Mouse (Mus musculus) left cerebral cortex, postnatal 36 days (tissue): ENCODE results near the gene Hacd2. TPM values are rescaled to one million over a fixed set of nuclear protein-coding genes. Genes with fewer than 3 reads are reported as not detected.

ENCODE experiments used
- DNase-seq, 2 experiments: peaks; one replicate each; pipeline ENCODE4 v3.0.0; 2021 to 2022; ENCODE audit warnings: low spot score in 2 of 2, mixed read lengths in 1 of 2
- intact Hi-C: fragments of 180-260 bp; cut with DNase I; formaldehyde crosslinking; loops from one replicate; pipeline ENCODE4 v1.15.1; 2025
- total RNA-seq, 2 experiments: library from RNA; stranded (reverse); gene quantifications; 2 replicates each; pipeline ENCODE4 v1.2.3; 2021

Gene Hacd2
- total RNA-seq, 2 experiments from 2014 or later = 25.4 to 32.5 TPM

DNA sequence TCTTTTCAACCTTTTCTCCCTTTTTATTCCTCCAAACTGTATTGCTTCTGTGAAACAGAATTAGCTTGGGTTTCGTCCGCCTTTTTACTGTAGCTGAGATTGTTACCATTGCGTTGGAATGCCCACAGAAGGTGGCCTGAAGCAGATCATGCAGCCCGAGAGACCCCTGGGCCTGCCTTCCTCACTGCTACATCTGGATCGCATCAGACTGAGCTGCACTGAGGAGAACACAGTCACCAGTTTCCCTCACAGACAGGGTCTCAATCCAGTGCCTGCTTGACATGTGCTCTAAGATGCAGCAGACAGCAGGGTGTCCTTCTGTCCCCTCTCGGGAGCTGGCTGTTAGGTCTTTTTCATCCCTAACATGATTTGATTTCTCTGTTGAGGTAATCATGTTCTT, 85.8 kb downstream of the Hacd2 start:
- intact Hi-C loops = loop anchor here (5.0 kb wide), 1 partner anchor 46 kb away; no protein-coding TSS in a partner anchor
- no peak for DNase-seq

DNA sequence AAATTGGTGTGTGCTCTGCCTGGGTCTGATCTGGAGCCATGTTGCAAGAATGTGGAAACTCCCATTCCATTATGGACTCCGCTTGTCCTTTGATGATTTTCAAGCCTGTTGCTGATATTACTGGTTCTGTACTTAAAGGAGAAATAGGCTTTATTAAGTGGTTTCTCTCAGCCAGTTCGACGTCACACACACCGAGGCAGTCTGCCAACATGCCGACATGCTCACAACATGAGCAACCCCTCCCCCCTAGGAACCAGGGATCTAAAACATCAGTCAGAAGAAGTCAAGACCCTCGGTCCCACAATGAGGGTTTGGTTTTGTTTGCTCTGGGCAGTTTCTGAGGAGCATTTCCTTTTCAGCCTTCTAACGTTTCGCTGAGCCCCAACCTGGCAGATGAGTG, 86.9 kb downstream of the Hacd2 start:
- DNase-seq = no peak
- intact Hi-C loops = loop anchor here (5.0 kb wide), 1 partner anchor 47 kb away; no protein-coding TSS in a partner anchor

DNA sequence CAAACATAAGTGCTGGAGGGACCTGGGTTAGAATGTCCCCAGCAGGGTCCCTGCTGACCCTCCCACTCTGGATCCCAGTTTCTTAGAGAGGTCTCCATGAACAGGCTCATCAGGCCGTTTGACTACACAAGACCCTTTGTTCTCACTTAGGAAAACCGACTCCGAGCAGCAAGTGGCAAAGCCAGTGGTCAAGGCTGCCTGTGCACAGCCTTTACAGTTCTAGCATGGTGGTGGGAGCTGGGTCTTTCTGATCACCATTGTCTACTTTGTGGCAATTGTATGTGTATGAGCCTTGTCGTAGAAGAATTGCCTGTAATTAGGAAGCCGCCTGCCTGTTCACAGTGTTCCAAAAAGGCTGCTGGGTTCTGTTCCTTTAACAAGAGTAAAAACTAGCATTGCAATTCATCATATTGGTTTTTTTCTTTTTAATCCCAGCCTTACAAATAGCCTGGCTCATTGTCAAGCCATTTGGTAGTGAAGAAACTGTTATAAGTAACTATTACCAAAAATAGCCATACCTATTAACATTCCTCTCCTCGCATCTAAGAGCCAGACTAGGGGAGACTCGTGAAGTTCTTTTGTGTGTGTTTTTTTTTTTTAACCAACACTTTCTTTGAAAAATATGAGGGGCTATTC, 87.5 kb downstream of the Hacd2 start:
- intact Hi-C loops = loop anchor here (1.0 to 5.0 kb wide), 3 partner anchors 47 to 162 kb away; no protein-coding TSS in a partner anchor
- DNase-seq = no peak

DNA sequence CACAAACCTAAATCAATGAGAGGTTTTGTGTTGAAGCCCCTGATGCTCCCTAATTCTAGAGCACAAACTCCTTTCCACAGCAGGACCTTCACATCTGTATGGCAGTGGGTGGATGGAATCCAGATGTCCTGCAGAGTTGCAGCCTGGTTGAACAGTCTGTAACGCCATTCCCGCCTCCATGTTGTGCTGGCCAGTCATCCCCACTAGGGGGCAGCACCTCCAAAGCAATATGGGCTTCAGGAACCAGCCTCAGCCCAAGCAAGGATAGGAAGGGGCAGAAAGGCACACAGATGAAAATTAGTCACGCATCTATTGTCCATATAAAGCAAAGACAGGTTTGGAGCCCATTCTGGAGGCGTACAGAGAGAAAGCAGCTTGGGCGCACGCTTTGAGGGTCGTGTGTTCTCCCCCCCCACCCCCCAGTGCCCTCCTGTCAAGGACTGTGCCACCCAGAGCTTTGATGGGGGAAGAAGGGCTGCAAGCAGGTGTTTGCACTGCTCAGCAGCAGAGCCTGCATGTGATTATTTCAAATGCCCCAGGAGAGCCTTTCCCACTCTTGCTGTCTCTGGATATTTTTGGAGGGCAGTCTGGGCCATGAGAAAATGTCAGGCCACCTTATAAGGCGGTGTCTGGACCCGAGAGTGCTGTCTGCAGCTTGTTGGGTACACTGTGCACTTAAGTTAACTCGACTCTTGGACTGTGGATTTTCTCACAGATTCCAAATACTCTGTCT, 88.3 kb downstream of the Hacd2 start:
- intact Hi-C loops = loop anchor here (1.0 to 2.0 kb wide), 2 partner anchors 46 to 161 kb away; no protein-coding TSS in a partner anchor
- DNase-seq = peak; percentile 80 to 83

DNA sequence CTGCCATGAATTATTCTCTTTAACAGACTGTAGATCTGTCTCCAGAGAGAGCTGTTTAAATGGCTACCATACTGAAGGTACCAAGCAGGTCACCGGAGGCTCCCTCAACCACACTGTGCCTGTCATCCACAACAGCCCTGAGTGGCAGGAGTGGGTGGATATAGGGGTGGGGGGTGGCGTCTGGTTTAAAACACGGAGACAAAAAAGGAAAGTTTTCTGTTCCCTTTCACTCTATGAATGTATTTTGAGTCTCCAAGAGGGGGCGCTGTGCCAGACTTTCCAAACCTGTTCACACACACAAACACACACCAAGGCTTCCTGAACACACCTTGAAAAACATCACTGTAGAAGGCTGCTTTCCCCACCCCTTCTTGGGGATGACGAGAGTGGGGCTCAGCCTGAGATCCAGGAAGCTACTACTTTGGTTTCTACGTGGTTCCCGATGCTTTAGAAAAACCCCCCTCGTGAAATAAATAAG, 89.0 kb downstream of the Hacd2 start:
- intact Hi-C loops = loop anchor here (2.0 kb wide), 1 partner anchor 46 kb away; no protein-coding TSS in a partner anchor
- peak; percentile 27 to 35 for DNase-seq

DNA sequence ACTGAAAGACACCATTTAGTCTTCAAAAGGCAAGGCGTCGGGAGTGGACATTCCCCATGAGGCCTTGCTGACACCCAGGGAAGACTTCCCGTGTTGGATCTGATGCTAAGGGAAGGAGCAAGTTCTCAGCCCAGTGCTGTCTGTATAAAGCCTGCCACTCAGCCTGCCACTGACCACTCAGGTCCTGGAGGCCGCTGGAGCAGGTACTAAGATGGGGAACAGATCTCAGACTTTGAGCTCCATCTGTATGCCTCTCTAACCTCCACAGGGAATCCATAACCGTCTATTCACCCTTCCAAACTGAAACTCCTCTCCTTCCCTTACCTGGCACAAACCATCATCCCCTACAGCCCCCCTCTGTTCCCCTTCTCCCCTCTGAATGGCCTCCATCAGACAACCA, 91.3 kb downstream of the Hacd2 start:
- intact Hi-C loops = no loop called here
- DNase-seq = no peak

DNA sequence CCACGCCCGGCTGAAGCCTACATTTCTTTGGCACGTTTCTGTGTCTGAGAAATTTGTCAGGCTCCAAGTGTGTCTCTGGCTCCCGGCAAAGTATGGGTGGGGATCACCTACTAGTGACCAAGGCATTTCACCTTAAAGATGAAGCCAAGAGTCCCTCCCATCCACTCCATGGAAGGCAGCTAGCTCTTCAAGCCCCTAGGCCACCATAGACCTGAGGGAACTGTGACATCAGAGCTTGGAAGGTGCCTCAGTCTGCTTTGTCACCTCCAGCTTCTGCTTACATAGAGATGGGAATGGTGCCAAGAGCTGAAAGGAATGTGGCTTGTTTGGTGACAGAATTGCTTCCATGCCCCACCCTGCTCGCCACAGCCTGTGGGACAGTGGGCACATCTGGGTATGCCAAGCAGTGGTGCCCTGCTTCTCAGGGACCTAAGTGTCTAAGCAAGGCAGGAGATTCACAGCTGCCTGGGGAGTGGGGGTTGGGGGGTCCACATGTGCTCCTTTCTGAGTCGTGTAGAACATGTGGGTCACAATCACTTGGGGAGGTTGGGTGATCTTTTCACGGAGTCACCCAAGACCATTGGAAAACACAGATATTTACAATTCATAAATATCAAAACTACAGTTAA, 94.2 kb downstream of the Hacd2 start:
- intact Hi-C loops = no loop called here

DNA sequence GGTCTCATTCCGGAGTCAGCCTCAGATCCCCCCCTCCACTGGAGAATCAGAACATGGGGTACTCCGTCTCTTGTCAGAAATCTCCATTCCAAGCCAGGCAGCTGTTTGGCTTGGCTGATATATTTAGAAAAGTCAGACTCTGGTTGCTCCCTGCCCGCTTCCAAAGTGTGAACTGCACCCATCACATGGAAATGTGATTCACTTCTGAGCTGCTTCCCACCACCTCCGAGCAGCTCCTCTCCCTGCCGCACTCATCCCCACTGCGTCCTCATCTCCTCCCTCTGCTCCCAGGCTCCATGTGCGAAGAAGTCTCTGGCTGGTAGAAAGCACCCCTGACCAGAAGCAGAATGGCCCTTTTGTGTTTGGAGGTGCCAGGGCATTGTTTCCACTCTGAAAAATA, 95.2 kb downstream of the Hacd2 start:
- intact Hi-C loops = no loop called here
- DNase-seq = no peak

More for the DNA sequence above, 94.2 kb downstream of the Hacd2 start:
- DNase-seq = no peak

DNA sequence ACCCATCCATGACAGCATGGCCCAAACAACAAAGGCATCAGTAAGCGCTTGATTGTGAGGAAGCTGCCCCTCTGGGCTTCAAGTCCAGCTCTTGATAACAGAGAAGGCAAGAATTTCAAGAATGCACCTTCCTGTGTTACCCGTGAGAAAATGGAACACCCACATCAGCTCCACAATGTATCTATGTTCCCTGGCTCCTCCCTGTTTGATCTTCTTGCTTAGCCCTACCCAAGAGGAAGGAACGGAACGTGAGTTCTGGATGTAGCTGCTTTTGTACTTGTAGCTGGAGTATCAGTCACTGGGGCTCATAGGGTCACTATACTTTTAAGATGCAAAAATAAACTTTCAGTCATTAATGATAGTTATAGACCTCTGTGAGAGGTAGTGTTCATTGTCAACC, 98.4 kb downstream of the Hacd2 start:
- intact Hi-C loops = no loop called here
- DNase-seq = no peak

DNA sequence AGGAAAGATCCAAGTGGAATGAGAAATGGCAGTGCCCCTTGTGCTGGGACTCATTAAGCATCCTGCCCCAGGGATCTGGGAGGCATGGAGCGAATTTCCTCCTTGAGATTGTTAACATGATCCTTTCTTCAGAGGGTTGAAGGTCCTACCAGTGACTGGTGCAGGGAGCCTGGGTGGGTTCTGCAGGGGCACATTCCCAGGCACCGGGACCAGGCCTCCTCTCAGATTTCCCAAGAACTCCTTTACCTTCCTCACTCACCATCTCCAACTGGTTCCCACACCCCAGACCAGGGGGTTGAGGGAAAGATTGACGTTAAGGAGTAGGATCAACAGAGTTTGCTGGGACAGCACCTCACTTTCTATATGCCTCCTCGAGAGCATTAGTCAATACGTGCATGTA, 105.0 kb downstream of the Hacd2 start:
- intact Hi-C loops = no loop called here
- DNase-seq = no peak

DNA sequence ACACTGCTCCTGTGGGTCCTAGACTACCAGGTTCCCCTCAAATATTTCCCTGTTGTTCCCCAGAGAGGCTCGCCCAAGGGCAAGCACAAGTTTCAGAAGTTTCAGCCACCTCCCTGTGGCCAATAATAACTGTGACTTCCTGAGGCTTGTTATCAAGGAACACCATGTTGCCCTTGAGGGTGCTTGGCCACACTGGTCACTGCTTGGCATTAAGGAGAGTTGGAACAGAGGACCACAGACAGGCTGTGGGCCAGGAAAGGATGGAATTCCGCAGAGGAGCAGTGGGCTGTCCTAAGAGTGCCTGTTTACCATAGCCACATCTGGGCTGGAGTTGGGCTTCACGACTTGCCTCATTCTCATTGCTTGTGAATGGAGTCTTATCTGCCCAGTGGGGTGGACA, 107.9 kb downstream of the Hacd2 start:
- DNase-seq = no peak
- intact Hi-C loops = no loop called here

DNA sequence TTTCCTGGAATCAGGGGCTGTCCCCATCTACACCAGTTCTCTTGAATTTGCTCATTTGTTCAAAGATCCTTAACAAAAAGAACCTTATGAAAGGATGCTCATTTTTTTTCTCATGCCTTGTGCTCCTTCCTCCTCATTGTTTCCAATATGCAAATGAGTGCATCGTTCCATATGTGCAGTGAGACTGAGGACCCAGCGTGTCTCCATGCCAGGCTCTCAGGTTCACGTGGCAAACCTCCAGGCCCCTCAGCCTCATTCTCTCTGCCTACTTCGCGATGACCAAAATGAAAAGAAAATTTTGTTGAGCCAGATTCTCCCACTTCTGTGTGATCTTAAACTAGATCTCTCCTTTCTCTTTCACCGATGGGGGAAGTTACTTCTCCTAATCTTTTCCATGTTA, 117.2 kb downstream of the Hacd2 start:
- DNase-seq = no peak
- intact Hi-C loops = no loop called here

DNA sequence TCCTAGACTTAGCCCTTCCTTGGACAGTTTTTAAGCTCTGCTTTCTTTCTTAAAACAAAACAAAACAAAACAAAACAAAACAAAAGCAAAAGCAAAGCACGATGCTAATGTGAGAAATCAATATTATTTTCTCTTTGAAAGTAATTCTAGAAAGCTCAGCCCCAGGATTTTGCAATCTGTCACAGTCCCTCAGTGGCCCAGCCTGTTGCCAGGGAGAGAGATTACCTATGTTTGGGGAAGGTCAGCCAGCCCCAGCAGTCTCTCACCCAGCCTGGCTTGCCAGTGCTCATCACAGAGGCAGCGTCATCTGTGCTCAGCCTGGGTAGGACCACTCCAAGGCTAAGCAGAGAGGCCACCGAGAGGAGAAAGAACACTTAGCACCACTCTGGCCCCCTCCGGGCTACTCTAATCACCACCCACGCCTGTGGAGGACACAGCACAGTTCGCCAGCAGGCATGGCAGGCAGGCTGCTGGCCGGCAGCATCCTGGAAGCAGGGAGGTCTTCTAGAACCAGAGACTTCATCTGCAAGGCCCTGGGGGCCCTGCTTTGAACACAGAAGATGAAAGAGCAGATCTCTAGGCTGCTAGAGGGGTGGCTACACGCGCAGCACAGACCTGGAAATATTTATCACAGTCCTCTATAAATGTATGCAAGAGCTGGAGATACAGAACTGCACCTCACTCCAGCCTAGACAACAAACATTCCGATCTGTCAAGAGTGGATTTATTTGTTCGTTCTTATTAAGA, 117.8 kb downstream of the Hacd2 start:
- intact Hi-C loops = no loop called here
- DNase-seq = no peak

DNA sequence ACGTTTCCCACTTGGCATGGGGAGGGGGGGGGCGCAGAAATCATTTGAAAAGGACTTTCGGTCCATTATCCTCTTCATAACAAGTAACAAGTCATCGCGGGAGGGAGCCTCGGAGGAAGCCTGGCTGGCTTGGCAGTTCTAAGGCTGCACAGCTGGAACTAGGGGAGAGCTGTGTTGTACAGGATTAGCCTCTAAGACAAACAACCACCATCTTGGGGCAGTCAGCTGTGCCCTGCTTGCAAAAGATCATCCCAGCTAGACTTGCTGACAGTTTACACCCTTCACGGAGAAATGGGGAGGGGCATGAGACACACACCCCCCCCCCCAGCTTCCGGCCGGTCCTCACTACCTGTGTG, 118.4 kb downstream of the Hacd2 start:
- DNase-seq = no peak
- intact Hi-C loops = no loop called here

DNA sequence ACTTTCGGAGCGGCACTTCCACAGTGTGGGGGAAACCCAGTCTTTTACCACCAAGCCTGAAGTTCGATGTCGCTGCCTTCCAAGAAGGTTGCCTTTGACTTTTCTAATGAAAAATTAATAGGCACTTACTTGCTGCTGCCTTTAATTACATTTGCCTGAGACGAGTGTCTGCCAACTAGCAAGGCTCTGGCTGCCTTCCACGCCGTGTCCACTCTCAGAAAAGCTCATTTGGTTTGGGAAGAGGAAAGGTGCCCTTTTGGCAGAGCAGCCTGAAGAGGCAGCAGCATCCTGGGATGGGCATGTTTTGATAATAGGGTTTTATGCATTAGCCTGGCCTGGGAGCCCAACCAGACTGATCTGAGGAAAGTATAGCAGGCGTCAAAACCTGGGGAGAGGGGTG, 119.6 kb downstream of the Hacd2 start:
- no peak for DNase-seq
- intact Hi-C loops = no loop called here

DNA sequence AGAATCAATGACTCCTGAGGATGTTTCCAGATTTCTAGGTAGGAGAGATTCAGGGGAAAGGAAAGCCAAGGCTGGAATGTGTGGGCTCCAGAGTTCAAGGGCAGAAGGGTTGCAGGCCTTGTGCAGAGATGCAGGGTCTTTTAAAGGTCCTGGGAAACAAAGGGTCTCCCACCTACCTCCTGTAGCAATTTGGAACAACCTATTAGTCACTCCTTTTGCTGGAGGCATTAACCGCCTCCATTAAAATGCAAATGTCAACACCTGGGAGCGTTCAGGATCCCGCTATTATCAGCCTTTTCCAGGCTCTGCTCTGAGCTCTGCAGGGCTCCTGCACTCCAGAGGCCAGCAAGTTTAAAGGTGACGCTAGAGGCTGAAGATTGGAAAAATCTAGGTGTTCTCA, 123.9 kb downstream of the Hacd2 start:
- no peak for DNase-seq
- intact Hi-C loops = no loop called here

DNA sequence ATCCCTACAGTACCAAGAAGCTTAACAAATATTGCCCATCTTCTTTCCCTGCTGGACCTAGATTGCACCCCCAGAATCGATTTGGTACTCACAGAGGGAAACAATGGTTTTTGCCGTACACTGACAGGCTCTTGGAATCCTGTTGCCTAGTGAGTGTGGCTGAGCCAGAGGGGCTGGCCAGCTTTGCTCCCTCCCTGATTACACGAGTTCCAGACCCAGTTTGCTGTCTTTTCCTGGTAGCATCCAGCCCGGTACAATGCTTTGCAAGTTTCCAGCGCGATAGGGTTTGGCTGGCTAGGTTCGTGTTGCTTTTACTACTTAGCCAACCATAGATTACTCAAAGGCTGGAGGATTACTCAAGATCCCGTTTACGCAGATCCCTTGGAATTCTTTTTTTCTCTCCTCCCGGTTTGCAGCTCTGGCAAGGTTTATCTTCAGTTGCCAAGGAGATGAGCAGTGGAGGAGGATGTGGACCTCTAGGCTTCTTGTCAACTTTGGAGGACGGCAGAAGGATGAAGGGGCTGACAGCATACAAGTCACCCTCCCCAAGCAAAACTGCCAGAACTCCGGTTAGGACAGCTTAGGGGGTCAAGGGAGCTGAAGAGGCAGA, 131.0 kb downstream of the Hacd2 start:
- intact Hi-C loops = no loop called here
- DNase-seq = no peak

DNA sequence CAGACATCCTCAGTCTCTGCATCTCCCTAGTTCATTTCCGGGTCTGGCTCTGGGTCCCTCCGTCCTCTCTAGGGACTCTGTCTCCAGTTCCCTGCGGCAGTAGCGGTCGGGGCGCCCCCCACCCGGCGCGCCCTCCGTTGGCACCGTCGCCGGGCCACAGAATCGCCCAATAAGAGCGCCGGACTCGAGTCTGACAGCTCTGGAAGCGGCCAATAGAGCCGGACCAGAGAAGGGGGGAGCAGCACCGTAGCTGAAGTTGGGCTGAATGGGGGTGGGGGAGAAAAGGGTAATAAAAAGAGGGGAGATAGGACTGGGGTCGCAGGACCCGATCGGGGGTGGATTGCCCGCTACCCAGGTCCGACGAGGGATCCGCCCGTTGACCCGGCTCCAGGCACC, 132.0 kb downstream of the Hacd2 start:
- DNase-seq = peak; percentile 70
- intact Hi-C loops = loop anchor here (2.0 kb wide), 1 partner anchor 79 kb away; no protein-coding TSS in a partner anchor

DNA sequence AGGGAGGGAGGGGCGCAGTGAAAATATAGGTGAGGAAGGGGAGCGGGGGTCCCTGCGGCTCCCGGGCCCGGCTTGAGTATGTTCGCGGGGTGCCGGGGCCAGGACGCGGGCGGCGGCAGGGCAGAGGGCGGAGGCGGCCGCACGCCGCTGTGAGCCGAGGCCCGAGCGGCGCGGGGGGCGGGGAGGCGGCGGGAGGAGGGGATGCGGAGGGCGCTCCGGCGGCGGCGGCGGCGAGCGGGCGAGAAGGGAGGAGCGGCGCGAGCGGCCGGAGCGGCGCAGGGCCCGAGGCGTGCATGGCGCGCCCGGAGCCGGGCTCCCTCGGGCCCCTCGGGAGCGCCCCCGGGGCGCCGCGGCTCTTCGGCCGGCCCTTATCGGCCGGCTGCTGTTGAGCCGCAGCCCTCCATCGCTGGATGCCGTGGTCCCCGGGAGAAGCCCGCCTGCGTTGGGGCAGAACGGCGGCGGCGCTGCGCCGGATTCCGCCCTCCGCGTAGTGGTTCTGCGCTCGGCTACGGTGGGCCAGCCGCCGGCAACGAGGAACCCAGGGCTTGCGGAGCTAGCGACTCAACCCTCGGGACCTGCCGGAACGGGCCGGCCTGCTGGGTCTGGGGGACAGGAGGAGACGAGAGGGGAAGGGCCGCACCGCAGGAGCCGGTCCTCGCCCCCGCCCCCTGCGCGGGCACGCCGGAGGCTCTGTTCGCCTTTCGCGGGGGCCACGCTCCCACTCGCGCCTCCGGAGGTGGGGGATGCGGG, 132.6 kb downstream of the Hacd2 start, which contains the start of gene Adcy5:
TSS of gene Adcy5 (plus strand) at position 237 of the 750 bp plus-strand sequence.
- intact Hi-C loops = loop anchor here (2.0 to 5.0 kb wide), 2 partner anchors 78 to 98 kb away; no protein-coding TSS in a partner anchor
- peak; percentile 57 to 63 for DNase-seq
